Mouse (Mus musculus) intestine, embryonic 16.5 days (tissue): ENCODE results near the gene Gabra3. TPM values are rescaled to one million over a fixed set of nuclear protein-coding genes. Genes with fewer than 3 reads are reported as not detected.

Experiments used
- microRNA counts: library from miRNA; unstranded; fragments of <30 nt; microRNA quantifications from one replicate; lab custom pipeline; 2016
- microRNA-seq: library from miRNA; unstranded; fragments of <30 nt; microRNA quantifications from one replicate; pipeline ENCODE4, GENCODE M21; 2016
- polyA plus RNA-seq: library from polyadenylated mRNA; unstranded; fragments of >200 nt; fragmentation: Nextera tagmentation; extraction: Ambion mirVana; gene quantifications from 2 replicates; pipeline ENCODE4 v1.2.1, GENCODE M21; 2015

Gene Gabra3
- polyA plus RNA-seq, 1 experiment from 2014 or later, result 2.0 TPM

MicroRNAs within 50 kb of the gene (microRNA counts, 519-probe panel; counts per million panel counts)
- microRNA mmu-miR-105 (lab: Ali Mortazavi, UCI), result 1,886 counts per million, percentile 36 among the panel's probes with 10 or more counts
- microRNA mmu-miR-767 (lab: Ali Mortazavi, UCI), result 1,576 counts per million, percentile 15 among the panel's probes with 10 or more counts

Small RNA genes lying within 50 kb of the gene (microRNA-seq; reads per million reads assigned to microRNA genes)
- gene Mir105, result not detected
- not detected for gene Mir767

Other genes with a start within 250 kb of the Gabra3 start
- gene Gabrq, start 168.3 kb upstream of the Gabra3 start, polyA plus RNA-seq, result 0.10 and 0.33 TPM in 2 replicates